Mouse (Mus musculus): ENCODE data around the gene Ndufb7.

DNA sequence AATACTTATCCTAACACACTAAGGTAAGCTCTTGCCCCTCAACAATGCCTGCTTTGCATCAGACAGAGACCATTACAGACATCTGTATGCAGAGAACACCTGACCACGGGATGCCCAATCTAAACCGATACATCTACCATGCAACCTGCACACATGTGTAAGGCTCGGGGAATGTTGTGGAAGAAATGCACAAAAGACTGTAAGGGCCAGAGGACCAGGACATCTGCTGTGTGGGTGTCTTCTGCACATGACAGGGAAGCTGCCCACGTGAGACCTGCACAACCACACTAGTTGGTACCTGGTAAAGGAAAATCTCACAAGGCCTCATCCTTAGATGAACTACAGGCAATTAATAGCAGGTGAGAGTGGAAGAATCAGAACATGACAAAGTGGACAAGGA is 3.2 kb upstream of the Ndufb7 start:
- TF ChIP-seq POLR2A (IDR thresholded peaks at IDR 0.05; ENCODE audit: insufficient read depth, low read depth, low read length) (no peak), CTCF (IDR thresholded peaks at IDR 0.05; ENCODE audit: insufficient read depth, low read depth, low read length) (no peak)
